Mouse (Mus musculus): ENCODE data around the gene Fmo4. TPM values are rescaled to one million over a fixed set of nuclear protein-coding genes. Genes with fewer than 3 reads are reported as not detected.

Fmo4 gene
- total RNA-seq (2023): not detected

DNA sequence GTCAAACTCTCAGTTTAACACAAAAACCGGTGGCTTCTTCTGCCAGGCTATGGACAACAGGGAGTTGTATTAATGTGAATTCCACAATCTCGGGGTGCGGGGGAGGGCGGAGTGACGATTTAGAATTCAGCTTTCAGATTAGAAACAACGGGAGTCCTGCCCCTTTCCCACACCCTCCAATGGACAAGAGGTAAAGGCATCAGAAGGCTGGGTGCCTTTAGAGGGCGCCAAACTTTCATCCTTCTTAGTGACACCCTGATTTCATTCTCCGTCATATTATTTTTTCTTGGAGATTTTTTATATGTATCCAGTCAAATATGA, at the start of gene Fmo4:
Fmo4 (minus strand) TSS at position 137 of the 321 bp plus-strand sequence.

Other genes starting within 250 kb of the Fmo4 start
- gene Vamp4, start 243.5 kb downstream of the Fmo4 start, total RNA-seq (2023): 81.3 TPM
- not detected for gene Myoc, start 174.8 kb downstream of the Fmo4 start, total RNA-seq (2023)
- 0.80 TPM for gene Myocos, start 155.8 kb downstream of the Fmo4 start, total RNA-seq (2023)
- gene Prrc2c, start 73.4 kb downstream of the Fmo4 start, total RNA-seq (2023): 595 TPM
- 0.38 TPM for gene Fmo1, start 52.6 kb upstream of the Fmo4 start, total RNA-seq (2023)
- gene Fmo2, start 84.8 kb upstream of the Fmo4 start, total RNA-seq (2023): 0.50 TPM
- not detected for gene Fmo6, start 123.5 kb upstream of the Fmo4 start, total RNA-seq (2023)
- gene Fmo3, start 170.6 kb upstream of the Fmo4 start, total RNA-seq (2023): not detected

Measured in CD4-positive naive resting alpha-beta T cell, adult 57 days (primary cell).